Mouse (Mus musculus) frontal cortex, postnatal 14 days (tissue): ENCODE results near the gene Gpr137b.
"Not testable (repeated sequence)": the region's sequence is repeated elsewhere in the genome, so short reads cannot be mapped to it uniquely, and the experiment has no call there.

ENCODE experiments used
- DNase-seq, 2 experiments: peaks; one replicate each; pipeline ENCODE4 v3.0.0; 2022; ENCODE audit warnings: low spot score in 2 of 2

Gpr137b gene

GRCm38 (mm10) chr13:13393228-13394095 is at the start of gene Gpr137b:
Gene Gpr137b, minus strand, starts transcription at chr13:13394014.
- peak; percentile 32 to 49 for DNase-seq

- not testable (repeated sequence) for DNase-seq
These were observed 44.5 kb upstream of the Gpr137b start for GRCm38 (mm10) chr13:13438112-13438953.

- DNase-seq = not testable (repeated sequence)
These were observed 43.7 kb upstream of the Gpr137b start, which contains the start of gene Nid1 for GRCm38 (mm10) chr13:13437460-13438015. Gene Nid1, plus strand, starts transcription at chr13:13437551.

- DNase-seq = not testable (repeated sequence)
These were observed 42.3 kb upstream of the Gpr137b start for GRCm38 (mm10) chr13:13436161-13436560.

- DNase-seq = not testable (repeated sequence)
These were observed 29.5 kb upstream of the Gpr137b start for GRCm38 (mm10) chr13:13423301-13423700.

- not testable (repeated sequence) for DNase-seq
These were observed 25.0 kb upstream of the Gpr137b start for GRCm38 (mm10) chr13:13418859-13419258.

GRCm38 (mm10) chr13:13416007-13416337 is 22.2 kb upstream of the Gpr137b start:
- not testable (repeated sequence) for DNase-seq

GRCm38 (mm10) chr13:13415120-13416006 is 21.5 kb upstream of the Gpr137b start:
- peak in 1 of 2 experiments; percentile 49 for DNase-seq

- no peak for DNase-seq
These were observed 20.4 kb upstream of the Gpr137b start for GRCm38 (mm10) chr13:13414206-13414605.

GRCm38 (mm10) chr13:13405511-13405910 is 11.7 kb upstream of the Gpr137b start:
- DNase-seq = not testable (repeated sequence)

GRCm38 (mm10) chr13:13404517-13405155 is 10.8 kb upstream of the Gpr137b start:
- not testable (repeated sequence) for DNase-seq

- DNase-seq = not testable (repeated sequence)
These were observed 10.0 kb upstream of the Gpr137b start for GRCm38 (mm10) chr13:13403839-13404238.

- not testable (repeated sequence) for DNase-seq
These were observed 9.6 kb upstream of the Gpr137b start for GRCm38 (mm10) chr13:13403366-13403765.

- DNase-seq = not testable (repeated sequence)
These were observed 9.0 kb upstream of the Gpr137b start for GRCm38 (mm10) chr13:13402818-13403217.

GRCm38 (mm10) chr13:13400851-13401250 is 7.0 kb upstream of the Gpr137b start:
- DNase-seq = not testable (repeated sequence)

- not testable (repeated sequence) for DNase-seq
These were observed 232 bp upstream of the Gpr137b start for GRCm38 (mm10) chr13:13394096-13394395.

GRCm38 (mm10) chr13:13378168-13378859 is 15.5 kb downstream of the Gpr137b start:
- DNase-seq = not testable (repeated sequence)

- no peak for DNase-seq
These were observed 16.6 kb downstream of the Gpr137b start for GRCm38 (mm10) chr13:13377180-13377579.

GRCm38 (mm10) chr13:13373965-13374364 is 19.8 kb downstream of the Gpr137b start:
- not testable (repeated sequence) for DNase-seq

GRCm38 (mm10) chr13:13371436-13371835 is 22.4 kb downstream of the Gpr137b start:
- not testable (repeated sequence) for DNase-seq
